Mouse (Mus musculus): ENCODE results near the gene Lhfpl2.
A peak's percentile ranks its signal among the peaks of the same experiment; 100 is the strongest.

The Lhfpl2 gene

DNA sequence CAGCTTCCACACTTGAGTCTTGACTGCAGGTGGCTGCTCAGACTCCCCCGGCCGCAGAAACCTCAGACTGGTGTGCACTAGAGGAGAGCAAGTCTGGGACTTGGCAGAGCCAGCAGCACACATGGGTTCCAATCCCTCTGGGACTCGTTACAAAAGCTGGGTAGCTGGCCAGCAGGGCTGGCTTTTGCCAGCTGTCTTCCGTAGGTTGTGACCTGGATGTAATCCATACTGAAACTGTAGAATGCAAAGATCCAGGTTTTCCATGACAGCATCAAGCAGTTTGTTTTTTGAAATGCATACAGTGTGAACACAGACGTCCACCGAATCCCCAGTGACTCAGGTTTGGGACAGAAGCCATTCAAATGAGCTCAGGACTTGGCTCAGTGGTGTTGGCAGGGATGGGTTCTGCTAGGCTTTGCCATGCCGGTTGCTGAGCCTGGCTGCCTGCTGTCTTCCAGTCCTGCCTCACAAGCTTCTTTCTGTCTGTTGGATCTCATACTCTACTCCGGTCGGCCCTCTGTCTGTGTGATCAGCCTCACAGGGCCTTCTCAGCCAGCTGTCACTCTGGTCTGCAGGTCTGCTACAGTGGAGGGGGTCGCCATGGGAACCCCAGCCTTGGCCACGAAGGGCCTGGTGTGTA is 120.9 kb downstream of the Lhfpl2 start:
- DNase-seq: peak; percentile 94

DNA sequence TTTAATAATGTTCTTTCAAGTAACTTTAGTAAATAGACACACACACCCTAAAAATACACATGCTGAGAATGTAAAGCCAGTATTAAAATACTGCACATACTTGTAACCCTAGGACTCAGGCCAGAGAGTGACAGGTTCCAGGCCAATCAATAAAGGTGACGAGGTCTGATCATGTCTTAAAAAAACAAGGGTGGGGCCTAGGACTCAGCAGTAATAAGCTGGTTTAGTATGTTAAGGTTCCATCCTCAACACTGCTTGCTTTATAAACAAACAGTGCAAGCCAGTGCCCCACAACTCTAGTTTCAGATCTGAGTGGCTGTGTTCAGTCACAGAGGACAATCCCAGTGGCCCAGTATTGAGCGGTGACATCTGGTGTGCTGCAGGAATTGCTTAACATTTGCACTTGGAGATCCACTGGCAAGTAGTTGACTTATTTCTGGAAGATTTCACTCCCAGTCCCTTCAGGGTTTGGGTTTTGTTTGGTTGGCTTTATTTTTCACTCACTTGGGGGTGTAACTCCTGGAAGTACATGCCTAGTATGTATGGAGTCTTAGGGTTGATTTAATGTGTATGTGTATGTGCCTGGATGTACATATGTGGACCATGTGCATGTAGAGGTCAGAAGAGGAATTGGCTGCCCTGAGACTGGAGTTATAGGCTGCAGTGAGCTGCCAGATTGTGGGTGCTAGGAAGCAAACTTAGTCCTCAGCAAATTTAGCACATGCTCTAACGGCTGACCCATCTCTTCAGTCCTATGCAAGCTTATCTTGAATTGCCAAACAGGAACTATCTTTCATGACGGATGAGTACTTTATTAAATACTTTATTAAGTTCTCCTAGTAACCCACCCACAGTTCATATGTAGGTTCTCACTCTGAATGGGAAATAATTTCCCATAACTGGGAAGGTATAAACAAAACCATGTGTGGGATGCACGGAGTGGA is 123.2 kb downstream of the Lhfpl2 start:
- peak; percentile 96 for DNase-seq

DNA sequence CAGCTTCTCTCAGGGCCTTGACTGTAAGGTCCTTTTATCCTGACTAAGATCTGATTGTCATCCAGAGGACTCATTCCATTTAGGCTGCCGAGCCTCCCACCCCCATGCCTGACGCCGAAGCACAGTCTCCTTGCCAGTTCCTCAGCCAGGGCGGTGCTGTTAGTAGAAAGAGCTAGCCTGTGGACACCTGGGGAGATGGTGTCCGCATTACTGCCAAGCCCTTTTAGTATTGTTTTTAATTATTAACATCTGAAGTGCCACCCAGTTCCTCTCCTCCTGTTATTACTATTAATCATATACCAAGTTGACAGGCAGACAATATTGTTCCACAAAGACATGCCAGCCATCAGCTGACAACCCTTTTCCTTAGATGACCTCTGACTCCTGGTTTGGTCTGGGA is 124.4 kb downstream of the Lhfpl2 start:
- no peak for DNase-seq

DNA sequence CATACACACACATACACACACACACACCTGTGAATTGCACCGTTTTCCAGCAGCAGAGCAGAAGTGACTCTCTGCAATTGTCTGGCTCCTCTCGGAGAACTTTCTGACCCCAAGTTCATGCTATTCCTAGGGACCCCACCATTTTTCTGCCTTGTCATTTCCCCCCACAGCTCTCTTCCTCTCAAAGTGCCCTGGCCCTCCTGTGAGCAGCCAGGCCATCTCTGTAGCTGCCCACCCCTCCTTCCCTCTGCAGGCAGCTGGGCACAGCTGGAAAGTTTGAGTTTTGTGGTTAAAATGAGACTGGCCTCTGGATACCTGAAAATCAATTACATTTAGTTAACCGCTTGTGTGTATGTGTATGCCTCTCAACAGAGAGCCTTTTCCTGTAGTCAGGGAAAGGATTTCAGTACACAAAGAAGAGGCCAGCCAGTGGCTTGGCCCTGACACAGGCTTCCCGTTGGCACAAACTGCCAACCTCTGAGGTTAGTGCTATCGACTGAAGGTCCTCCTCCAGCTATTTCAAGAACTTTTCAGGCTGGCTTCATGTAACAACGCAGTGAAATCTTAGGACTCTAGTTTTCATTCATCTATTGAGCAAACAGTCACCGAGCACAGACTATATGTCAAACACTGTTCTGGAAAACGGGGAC is 125.9 kb downstream of the Lhfpl2 start:
- DNase-seq: no peak

DNA sequence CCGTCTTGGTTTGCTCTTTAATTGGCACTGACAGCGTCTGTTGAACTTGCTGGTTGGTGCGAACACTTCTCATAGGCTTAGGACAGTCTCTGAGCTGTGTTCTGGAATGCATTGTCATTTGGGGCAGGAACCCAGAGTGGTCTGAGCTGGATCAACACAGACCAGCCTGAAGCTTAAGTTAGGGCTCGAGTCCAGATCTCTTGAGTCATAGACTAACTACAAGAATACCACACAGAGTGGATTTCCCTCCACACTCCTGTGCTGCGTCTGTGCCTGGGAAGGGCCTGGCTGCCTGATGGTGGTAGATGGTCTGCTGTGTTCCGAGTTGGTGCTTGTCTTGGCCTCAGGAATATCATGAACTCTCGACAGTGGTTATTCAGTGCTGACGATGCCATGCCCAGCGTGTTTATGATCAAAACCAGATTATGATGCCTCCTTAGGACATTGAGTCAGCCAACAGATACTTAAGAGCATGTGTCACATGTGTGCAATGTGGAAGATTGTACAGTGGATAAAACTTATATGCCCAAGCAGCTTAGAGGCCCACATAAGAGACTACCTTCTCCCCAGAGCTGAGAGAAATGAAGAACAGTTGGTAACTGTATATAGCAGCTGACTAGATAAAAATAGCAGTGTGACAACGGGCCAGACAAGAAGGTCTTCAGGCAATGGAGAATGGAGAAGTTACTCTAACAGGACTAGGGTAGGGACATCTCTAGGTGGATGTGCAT is 127.3 kb downstream of the Lhfpl2 start:
- DNase-seq: no peak

DNA sequence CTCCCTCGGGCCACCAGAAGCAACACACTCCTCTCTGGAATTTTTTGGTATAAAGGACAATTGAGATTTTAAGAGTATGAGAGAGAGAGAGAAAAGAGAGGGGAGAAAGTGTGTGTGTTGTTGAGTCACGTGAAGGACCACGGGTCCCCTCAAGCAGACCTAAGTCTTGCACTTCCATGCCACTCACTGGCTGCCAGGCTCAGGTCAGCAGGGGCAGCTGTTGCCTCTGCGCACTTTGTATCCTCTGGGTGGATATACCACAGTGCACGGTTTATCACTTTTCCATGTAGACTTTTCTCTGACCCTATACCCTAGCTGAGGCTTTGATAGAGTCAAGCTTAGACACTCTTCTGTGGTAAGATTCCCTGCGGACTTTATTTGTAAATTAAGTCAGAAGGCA is 128.0 kb downstream of the Lhfpl2 start:
- no peak for DNase-seq

DNA sequence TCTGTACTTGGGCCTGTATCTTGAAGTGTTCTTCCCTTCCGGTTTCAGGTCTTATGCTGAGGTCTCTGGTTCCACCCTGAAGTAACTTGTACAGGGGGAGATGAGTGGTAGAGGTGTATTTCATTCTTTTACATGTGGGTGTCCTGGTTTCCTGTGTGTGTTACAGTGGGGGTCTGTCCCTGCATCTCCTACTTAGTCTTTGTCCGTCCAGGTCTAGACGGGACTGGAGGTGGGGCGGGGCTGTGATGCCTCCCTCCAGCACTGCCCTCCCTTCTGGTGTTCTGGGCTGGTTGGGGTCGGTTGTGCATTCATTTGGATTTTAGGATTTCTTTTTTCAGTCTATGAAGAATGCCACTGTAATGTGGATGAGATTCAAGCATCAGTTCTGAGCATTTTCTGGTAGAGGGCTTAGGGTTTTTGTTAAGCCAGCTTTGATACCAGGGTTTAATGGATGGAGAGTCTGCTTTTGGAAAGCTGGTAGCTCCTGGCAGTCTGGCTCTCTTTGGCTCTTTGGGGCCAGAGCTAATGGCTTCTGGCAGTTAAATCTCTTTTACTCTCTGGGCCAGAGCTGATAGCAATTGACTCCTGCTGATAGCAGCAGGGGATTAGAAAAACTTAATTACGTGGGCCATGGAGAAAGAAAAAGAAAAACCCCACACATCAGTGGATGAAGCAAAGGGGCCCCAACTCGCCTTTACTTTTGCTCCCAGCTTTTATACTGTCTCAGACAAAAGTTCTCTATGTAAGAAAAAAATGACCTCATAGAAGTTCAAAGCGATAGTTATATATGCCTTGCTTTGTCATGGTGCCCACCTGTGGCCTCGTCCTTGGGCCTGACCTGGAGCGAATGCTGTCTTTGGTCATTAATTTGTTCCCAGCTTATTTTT is 130.8 kb downstream of the Lhfpl2 start:
- DNase-seq: no peak

DNA sequence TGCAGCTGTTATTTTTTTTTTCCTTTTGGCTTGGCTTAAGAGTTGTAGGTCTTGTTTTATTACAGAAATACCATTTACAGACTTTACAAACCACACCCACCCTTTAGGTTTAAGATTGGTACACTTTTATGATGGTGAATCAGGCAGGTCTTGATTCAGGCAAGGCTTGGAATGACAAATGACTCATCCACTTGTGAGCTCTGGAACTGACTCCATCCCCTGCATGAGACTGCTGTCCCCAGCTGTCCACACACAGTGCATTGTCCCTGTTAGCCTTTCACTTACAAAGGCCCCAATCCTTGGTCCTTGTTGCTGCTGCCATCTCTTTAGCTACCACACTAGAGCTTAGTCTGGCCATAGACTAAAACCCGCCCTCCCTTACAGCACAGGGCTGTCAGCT is 132.8 kb downstream of the Lhfpl2 start:
- no peak for DNase-seq

DNA sequence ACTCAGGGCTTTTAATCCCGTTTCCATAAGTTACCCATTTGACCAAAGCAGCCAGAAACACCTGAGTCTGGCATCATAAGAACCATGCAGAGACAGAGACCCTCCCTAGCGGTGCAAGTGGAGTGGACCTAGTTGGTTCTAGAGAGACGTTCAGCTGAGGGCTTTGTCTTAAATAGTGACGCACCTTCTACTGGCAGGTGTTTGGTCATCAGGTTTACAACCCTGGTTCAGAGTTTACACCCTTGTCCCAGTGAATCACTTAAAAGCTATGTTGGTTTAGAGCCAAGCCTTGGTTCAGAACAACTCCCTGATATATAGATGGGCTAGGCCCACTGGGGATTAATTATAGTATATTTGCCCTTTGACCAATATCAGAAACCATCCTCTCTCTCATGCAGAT is 135.6 kb downstream of the Lhfpl2 start:
- DNase-seq: no peak

DNA sequence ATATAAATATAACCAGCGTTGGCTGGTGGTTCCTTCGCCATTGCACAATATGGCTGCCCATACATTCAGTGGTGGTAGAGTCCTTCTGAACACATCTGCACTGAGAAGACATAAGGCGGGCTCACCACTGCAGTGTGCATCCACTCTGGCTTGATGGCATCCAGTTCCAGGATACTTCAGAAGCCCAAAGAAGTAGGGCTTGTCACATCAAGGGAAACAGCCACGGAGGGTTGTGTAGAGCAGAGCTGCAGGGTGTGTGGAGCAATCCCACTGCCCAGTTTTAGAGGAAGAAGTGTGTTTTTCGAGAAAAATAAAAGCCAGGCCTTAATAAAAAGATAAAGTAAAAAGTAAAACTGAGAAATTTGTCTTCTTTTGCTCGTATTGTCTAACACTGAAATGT is 141.0 kb downstream of the Lhfpl2 start:
- DNase-seq: peak; percentile 79

DNA sequence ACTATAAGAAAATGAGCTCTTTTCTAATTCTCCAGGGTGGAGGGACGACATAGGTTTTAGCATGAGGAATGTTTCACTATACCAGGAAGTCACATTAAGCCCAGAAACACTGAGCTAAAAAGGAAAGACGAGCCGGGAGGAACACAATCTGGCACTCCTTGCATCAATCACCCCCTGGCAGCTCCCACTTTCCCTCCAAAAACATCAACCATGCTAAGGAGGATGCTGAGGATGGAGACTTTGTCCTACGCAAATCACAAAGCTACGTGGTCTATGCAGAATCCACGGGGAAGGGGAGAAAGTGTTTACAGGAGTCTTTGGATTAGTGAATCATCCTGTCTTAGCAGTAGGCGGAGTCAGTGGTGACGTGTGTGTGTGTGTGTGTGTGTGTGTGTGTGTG is 142.2 kb downstream of the Lhfpl2 start:
- DNase-seq: peak; percentile 19

DNA sequence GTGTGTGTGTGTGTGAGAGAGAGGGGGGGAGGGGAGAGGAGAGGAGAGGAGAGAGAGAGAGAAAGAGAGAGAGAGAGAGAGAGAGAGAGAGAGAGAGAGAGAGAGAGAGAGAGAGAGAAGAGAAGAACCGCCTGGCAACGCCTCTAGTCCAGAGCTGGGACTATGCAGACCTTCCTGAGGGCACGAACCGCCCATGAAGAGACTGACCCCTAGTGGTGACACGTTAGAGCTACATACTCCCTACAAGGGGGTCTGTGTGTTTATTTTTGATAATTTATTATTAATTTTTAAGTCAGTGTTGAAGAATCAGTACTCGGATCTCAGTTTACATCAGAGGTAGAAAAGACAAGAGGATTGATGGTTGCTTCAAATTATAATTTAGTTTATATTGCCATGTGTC is 147.6 kb downstream of the Lhfpl2 start:
- DNase-seq: no peak

DNA sequence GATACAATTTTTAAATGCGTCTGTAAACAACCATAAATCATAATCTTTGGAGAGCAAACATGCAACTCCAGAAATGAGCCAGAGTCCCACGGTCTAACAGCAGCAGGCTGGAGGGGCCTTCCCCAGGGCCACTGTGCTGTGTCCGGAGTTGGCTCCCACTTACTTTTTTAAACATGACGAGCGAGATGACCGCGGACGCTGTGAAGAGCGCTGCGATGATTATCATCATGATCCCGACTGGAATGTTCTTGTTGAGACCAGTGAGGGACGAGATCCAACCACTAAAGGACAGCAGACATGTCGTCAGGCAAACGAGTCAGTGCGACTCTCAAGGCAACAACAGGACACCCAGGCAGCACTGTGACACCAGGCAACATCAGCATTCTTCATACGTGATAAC is 150.4 kb downstream of the Lhfpl2 start:
- DNase-seq: peak; percentile 85

DNA sequence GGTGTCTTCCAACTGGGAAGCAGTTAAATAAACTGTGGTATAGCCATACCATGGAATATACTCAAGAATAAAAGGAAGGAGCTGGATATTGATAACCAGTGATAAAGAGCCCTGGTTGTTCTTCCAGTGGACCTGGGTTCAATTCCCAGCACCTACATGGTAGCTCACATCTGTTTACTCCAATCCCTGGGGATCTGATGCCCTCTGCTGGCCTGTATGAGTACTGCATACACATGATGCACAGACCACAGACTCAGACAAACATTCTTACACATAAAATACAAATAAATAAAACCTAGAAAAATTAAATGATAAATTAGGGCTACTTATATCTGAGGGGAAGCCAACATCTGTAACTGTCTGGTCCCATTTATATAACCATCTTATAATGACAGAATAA is 151.3 kb downstream of the Lhfpl2 start:
- DNase-seq: peak; percentile 53

DNA sequence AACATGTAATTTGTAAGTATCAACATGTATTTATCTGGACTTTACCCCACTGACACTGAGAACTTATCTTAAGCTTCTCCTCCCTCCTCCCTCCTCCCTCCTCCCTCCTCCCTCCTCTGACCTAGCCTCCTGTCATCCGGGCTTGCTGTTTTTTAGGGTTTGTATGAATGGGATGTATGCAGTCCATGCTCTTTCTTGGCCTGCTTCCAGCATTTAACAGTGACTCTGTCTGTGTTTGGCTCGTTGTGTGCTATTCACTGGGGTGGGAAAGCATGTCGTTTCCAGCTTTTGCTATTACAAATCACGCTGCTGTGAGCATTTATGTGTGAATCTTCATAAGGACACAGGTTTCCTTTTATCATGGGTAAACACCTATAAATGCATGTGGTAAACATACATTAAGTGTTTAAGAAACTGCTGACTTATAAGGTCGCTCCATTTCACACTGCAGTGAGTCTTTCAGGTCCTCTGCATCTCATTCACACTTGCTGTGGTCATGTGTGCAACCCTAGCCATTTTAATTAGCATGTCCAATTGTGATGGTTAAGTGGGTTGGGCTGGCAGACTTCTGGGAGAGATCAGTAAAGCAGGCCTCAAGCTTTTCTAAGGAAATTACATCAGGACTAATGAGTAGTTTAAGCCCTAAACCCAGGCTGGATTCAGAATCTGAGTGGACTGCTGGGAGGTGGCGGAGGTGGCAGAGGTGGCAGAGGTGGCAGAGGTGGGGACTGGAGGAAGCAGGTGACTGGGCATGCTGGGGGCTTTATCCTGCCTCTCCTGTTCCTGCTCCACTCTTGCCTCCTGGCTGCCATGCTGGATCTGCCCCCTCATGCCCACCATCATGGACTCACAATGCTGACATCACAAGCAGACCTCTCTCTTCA is 153.9 kb downstream of the Lhfpl2 start:
- peak; percentile 39 for DNase-seq

DNA sequence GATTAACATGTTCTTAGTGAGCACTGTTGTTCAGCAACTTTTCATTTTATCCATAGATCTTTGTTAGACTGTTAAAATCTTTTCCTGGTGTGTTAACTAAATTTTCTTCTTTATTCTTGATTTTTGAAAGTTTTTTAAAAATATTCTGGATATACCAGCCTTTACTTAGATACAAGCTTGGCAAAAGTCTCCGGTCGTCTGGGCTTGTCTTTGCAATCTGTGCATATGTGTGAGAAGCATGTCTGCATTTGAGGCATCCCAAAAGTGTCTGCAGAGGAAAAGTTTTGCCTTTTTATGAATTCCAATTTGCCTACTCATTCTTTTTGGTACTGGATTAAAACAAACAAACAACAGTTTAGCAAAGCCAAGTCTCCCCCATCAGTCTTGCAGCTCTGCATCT is 154.6 kb downstream of the Lhfpl2 start:
- peak; percentile 9 for DNase-seq

DNA sequence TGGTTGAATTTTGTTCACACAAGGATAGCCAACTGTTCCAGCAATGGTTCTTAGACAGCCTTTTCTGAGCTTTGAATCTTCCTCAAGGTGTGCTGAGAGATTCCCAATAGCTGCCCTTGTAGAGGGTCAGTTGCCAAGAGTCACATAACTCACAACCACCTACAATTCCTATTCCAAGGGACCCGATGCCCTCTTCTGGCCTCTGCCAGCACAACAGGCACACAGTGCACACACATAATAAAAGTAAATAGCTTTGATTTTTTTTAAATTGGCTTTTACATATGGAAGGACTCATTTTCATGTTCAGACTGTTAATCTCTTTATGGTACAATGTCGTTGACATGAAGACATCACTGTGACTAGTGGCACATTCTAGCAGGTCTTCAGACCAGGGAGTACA is 155.1 kb downstream of the Lhfpl2 start:
- DNase-seq: peak; percentile 55

DNA sequence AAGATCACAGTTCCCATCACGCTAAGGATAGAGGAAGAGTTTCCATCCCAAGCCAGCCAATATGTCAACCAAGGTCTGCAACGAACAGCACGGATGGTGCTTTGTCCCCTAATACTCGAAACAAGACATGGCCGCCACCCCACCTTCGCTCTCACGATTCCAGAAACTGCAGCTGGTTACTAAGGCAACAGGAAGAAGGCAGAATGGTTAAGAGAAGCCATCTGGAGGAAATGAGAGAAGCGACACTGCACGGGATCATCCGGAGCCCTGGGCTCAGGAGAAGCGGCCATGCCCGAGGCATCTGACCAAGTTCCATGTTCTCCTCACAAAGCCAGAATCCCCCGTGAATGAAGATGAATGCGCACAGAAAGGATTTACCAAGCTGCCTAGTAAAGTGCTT is 166.0 kb downstream of the Lhfpl2 start:
- peak; percentile 48 for DNase-seq

DNA sequence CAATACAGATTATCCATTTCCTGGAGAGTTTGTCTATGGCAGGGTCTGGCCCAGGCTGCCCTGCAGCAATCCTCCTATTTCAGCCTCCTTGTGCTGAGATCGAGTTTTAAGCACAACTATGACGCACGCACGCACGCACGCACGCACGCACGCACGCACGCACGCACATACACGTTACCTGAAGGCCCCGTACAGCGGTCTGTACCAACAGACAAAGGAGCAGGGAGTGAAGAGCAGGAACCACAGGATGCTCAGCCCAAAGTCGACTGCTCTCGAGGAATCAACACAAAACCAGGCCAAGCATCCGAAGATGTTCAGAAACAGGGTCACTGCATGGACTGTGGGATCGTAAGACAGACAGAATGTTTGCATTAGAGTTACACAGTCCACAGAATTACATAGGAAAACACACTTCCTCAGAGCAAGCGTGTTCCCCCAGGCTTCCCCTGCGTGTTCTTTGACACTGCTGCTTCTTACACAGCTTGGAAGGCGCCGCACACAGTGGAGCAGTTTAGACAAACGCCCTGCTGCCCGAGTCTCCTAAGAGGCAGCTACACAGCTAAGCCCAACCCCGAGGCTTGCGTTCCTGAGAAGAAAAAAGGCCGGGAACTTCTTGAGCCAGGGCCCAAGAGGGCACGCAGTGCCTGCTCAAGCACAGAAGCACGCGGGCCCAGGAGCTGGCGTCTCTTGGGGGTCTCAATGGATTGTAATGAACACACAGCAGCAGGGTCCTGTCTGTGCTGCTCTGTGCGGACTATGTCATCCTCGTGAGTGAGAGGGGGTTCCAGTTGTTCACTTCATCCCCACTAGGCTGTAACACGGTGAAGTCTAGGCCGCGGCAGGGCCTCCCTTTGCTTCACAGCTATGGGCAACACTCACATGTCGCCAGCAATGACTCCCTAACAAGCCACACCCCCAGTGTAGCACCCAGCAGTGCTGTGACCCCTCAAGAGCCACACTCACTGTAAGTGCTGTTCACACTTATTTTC is 167.4 kb downstream of the Lhfpl2 start:
- peak; percentile 80 for DNase-seq

DNA sequence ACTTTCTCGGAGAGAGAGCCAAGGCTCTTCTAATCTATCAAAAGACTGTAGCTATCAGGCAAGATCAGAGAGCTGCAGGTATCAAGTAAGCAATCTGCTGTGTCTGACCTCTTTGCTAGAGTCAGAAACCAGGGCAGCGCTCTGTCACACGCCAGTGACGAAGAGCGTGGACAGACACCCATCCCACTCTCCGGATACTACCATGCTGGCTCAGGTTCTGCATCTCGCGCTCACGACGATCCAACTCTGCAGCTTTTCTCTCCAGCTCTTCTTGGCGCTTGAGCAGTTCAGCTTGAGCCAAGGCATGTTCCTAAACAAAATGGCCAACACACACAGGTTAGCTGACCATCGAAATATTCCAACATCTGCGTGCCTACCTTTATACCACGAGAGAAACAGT is 174.3 kb downstream of the Lhfpl2 start:
- peak; percentile 78 for DNase-seq

All from heart, adult 11 months (tissue).